Mouse (Mus musculus) hindbrain, embryonic 12.5 days (tissue): ENCODE measurements around the gene Rassf1. TPM values are rescaled to one million over a fixed set of nuclear protein-coding genes. Genes with fewer than 3 reads are reported as not detected.

Source experiments
- ATAC-seq: fragments of 200-750 bp; cut with Nextera tagmentation; 2 replicates; pipeline ENCODE4 v1.8.0; 2017; ENCODE audit warnings: moderate TSS enrichment; ENCODE audit not compliant: low FRiP score
- H3K27ac ChIP-seq: fragments of 300-500 bp; sonication (generic); 2 replicates; pipeline ENCODE4 v1.5.1; 2016; ENCODE audit warnings: mild to moderate bottlenecking
- H3K27me3 ChIP-seq: fragments of 300-500 bp; sonication (generic); 2 replicates; pipeline ENCODE4 v1.6.1; 2016; ENCODE audit warnings: mild to moderate bottlenecking
- H3K36me3 ChIP-seq: fragments of 300-500 bp; sonication (generic); 2 replicates; pipeline ENCODE4 v1.6.1; 2016; ENCODE audit warnings: mild to moderate bottlenecking
- H3K4me1 ChIP-seq: fragments of 300-500 bp; sonication (generic); 2 replicates; pipeline ENCODE4 v1.6.1; 2016
- H3K4me2 ChIP-seq: fragments of 300-500 bp; sonication (generic); replicated peaks from 2 replicates; pipeline ENCODE4 v1.6.1; 2016; ENCODE audit warnings: mild to moderate bottlenecking
- H3K4me3 ChIP-seq: fragments of 300-500 bp; sonication (generic); 2 replicates; pipeline ENCODE4 v1.5.1; 2016; ENCODE audit warnings: mild to moderate bottlenecking
- H3K9ac ChIP-seq: fragments of 300-500 bp; sonication (generic); 2 replicates; pipeline ENCODE4 v1.6.1; 2016; ENCODE audit warnings: mild to moderate bottlenecking, moderate library complexity
- H3K9me3 ChIP-seq: fragments of 300-500 bp; sonication (generic); replicated peaks from 2 replicates; pipeline ENCODE4 v1.6.1; 2016; ENCODE audit warnings: mild to moderate bottlenecking
- WGBS: fragments of 180-500 bp; shearing (Covaris S2); methylation state at CpG from one replicate; pipeline ENCODE4 v1.1.7; 2016; 5-methylcytosine and 5-hydroxymethylcytosine counted together
- polyA plus RNA-seq: library from polyadenylated mRNA; unstranded; fragments of >200 nt; fragmentation: Nextera tagmentation; extraction: Ambion mirVana; gene quantifications from 2 replicates; pipeline ENCODE4 v1.2.1, GENCODE M21; 2016

Rassf1 gene
- polyA plus RNA-seq, 1 experiment from 2014 or later, result 39.9 TPM

DNA sequence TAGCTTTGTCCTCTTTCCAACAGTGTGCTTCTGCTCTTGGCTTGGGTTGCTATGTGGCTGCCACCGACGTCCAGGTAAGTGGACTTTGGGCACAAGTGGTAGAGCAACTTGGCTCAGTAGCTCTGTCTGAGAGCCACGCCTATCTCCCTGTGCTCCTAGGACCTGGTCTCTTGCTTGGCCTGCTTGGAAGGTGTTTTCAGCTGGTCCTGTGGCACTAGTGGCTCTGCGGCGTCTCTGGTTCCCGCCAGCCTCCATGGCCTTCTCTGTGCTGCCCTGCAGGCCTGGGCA, 39.4 kb downstream of the Rassf1 start:
- no peak for ATAC-seq
- Histone ChIP-seq H3K4me1 (peaks cover 13% of the 10 kb centered on the region), H3K4me3 (no peak overlapping the region), H3K9me3 (no peaks in the 10 kb centered on the region), H3K9ac (no peak overlapping the region), H3K27me3 (no peaks in the 10 kb centered on the region), H3K27ac (no peak overlapping the region), H3K4me2 (no peak overlapping the region), H3K36me3 (peaks cover 41% of the 10 kb centered on the region)
- WGBS, result 94% methylated on average over 6 of the region's 6 CpGs

DNA sequence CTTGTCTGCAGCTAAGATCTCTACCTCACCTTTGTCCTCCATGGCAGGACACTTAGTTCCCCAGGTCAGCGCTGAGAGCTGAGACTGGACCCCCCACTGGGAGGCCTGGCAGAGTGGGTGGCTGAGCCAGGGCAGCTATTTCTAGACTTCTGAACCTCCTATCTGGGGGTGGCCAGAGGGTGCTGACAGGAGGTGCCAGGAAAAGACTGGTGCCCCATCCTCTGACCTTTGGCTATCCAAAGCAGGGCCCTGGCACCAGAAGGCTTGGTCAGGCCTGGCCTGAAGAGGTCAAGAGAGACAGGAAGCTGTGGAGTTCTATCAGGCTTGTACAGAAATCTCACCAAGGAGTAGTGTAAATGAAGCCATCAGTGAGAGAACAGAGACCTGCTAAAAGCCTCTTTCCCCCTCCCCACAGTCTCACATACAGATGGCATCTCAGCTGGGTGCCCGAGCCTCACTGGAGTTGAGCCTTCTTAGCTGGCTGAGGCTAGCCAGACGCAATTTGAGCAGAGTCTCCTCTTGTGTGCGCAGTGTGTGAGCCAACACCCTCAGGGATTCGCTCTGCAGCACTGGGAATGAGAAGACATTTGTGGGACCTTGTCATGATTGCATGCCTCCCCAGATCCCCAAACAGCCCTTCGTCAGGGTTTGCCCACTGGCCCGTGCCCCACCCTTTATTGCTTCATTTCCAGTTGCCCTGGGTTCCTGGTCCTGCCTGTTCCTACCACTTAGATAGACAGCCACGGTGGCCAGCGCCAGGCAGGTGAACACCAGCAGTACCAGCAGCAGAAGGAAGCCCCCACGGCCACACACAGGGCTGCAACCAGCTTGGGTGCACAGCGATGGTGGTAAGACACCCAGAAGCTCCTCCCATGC, 42.0 kb downstream of the Rassf1 start:
- Histone ChIP-seq H3K9me3 (no peaks in the 10 kb centered on the region), H3K27ac (no peak overlapping the region), H3K27me3 (no peaks in the 10 kb centered on the region; the same call in 1 of the 2 replicates), H3K4me1 (peaks cover 8% of the 10 kb centered on the region), H3K36me3 (peaks cover 41% of the 10 kb centered on the region), H3K4me3 (no peak overlapping the region), H3K4me2 (no peak overlapping the region), H3K9ac (no peak overlapping the region)
- ATAC-seq, result no peak
- 81% methylated on average over 11 of the region's 11 CpGs for WGBS

DNA sequence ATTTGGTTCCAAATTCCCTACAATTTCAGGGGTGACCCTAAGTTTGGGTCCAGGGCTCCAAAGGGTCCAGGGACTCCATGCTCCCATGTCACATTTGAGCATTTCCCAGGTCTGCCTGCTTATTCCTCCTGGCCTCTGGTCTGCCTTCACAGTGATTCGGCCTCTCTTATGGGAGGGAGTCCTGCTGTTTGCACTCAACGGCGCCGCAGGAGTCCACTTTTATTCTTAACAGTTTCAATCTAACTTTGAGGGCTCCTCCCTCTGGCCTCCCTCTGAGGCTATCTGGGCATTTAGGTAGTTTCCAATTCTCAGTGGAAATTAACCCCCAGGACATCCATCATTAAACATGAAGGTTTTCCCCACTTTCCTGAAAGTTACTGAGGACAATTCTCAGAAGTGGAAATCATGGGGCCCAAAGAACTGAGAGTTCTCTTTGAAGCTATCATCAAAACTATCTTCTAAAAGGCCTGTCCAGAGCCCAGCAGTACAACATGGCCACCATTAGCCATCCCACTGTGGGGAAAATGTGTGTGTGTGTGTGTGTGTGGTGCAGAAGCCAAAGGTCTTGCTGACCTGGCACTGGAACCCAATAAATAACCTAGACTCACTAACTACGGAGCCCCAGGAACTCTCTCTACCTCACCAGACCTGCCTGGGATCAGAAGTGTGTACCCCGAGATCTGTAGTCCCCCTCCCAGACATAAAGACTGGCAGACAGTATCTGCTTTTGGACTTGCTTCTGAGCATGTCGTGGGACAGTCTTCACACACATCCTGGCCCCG, 43.1 kb downstream of the Rassf1 start:
- 74% methylated on average over 8 of the region's 8 CpGs for WGBS
- no peaks in the 10 kb centered on the region for H3K4me1 ChIP-seq
- no peaks in the 10 kb centered on the region for H3K9me3 ChIP-seq
- H3K4me2 ChIP-seq, result no peak overlapping the region
- no peak overlapping the region for H3K9ac ChIP-seq
- no peak for ATAC-seq
- peaks cover 41% of the 10 kb centered on the region for H3K36me3 ChIP-seq
- H3K27me3 ChIP-seq, result no peaks in the 10 kb centered on the region; the same call in 1 of the 2 replicates
- no peak overlapping the region for H3K4me3 ChIP-seq
- H3K27ac ChIP-seq, result no peak overlapping the region

DNA sequence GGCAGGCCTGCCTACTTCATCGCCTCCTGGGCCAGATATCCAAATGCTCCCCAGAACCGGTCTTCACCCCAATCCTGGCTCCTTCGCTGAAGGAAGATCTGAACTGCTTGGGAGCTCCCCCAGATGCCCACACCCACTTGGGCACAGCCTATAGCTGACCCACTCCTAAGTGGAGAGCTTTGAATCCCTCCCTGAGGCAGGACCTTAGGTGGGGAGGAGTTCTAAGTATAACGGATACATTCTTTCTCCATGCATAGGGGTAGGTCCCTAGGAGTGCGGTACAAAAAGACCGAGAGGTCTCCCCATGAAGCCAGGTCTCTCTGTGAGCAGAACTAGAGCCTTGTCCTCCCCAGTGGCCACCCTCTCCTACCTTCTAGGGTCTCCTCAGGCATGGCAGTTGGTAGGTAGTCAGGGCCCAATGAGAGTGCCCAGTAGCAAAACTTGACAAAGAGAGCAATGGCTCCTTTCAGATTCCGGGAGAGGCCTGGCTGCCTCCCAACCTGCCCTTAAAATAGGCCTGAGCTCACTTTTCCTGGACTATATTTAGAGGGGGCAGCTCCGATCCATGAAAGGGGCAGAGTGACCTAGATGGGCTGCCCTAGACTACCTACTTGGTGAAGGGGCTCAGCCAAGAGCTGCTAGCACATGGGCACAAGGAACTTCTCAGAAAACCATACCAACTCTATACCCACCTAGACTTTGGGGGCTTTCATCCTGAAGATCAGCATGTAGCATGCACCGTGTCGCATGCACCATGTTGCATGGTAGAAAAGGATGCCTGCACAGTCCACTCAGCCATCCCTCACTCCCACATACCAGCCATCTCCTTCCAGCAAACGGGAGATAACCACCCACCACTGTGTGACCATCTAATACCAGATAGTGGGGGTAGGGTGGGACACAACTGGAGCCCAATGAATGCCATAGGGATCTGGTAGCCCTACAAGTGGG, 45.5 kb downstream of the Rassf1 start:
- WGBS, result 88% methylated on average over 11 of the region's 11 CpGs
- no peak overlapping the region for H3K9ac ChIP-seq
- no peaks in the 10 kb centered on the region for H3K9me3 ChIP-seq
- no peak overlapping the region for H3K27ac ChIP-seq
- peaks cover 4% of the 10 kb centered on the region; the same call in 1 of the 2 replicates for H3K27me3 ChIP-seq
- no peak for ATAC-seq
- H3K36me3 ChIP-seq, result peaks cover 19% of the 10 kb centered on the region
- no peaks in the 10 kb centered on the region for H3K4me1 ChIP-seq
- H3K4me2 ChIP-seq, result no peak overlapping the region
- H3K4me3 ChIP-seq, result no peak overlapping the region

DNA sequence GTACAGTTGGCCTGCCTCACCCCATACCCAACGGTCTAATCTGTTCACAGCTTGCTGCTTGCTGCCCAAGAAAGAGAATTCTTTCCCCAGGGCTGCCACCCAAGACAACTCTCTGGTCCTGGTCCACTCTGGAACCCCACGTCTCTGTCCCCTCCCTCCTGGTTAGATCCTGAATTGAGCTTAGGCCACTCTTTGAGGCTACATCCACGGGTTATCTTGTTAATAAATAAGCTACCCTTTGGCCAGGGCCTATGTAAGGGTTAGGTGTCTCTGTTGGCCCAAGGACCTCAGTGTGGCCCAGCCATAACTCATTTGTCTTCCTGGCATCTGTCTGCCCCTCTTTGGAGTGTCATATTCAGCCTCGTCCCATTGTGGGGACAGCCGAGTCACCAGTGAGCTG, 47.0 kb downstream of the Rassf1 start:
- Histone ChIP-seq H3K4me3 (no peak overlapping the region), H3K27me3 (peaks cover 4% of the 10 kb centered on the region; the same call in 1 of the 2 replicates), H3K4me1 (peaks cover 8% of the 10 kb centered on the region; the same call in 1 of the 2 replicates), H3K9ac (no peak overlapping the region), H3K36me3 (peaks cover 4% of the 10 kb centered on the region), H3K4me2 (no peak overlapping the region), H3K9me3 (no peaks in the 10 kb centered on the region), H3K27ac (no peak overlapping the region)
- ATAC-seq, result no peak
- 82% methylated on average over 5 of the region's 5 CpGs for WGBS

GRCm38 (mm10) chr9:107599433-107599832, 48.1 kb downstream of the Rassf1 start:
- no peaks in the 10 kb centered on the region; the same call in 1 of the 2 replicates for H3K36me3 ChIP-seq
- no peak overlapping the region for H3K4me3 ChIP-seq
- H3K27ac ChIP-seq, result no peak overlapping the region
- no peak overlapping the region for H3K4me2 ChIP-seq
- no peaks in the 10 kb centered on the region for H3K9me3 ChIP-seq
- H3K9ac ChIP-seq, result no peak overlapping the region
- WGBS, result 89% methylated on average over 9 of the region's 9 CpGs
- no peak for ATAC-seq
- peaks cover 13% of the 10 kb centered on the region for H3K4me1 ChIP-seq
- H3K27me3 ChIP-seq, result peaks cover 4% of the 10 kb centered on the region; the same call in 1 of the 2 replicates

DNA sequence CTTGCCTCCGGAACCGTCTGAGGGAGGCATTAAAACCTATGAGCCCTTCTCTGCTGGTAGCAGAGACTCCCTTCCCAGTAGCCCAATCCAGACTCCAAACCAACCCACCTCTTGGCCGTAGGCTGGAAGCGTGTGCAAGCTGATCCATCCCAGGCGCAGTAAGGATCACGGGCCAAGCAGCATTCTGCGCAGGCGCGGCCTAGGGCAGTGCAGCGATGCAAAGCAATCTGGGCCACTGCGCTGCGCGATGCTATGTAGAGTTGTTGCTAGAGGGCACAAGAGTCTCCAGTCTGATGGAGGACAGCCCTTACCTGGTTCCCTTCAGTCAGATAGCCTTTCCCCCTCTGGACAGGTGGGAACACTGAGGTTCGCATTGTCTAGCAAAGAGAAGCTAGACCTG, 48.5 kb downstream of the Rassf1 start:
- no peak overlapping the region for H3K4me3 ChIP-seq
- H3K4me2 ChIP-seq, result no peak overlapping the region
- H3K27ac ChIP-seq, result no peak overlapping the region
- H3K9me3 ChIP-seq, result no peaks in the 10 kb centered on the region
- H3K9ac ChIP-seq, result 0 out of 2 replicates have a peak overlapping the region, but pooled peaks have one; percentile 6
- WGBS, result 76% methylated on average over 14 of the region's 14 CpGs
- H3K27me3 ChIP-seq, result peaks cover 4% of the 10 kb centered on the region; the same call in 1 of the 2 replicates
- no peak for ATAC-seq
- H3K36me3 ChIP-seq, result no peaks in the 10 kb centered on the region
- peaks cover 17% of the 10 kb centered on the region for H3K4me1 ChIP-seq

- no peaks in the 10 kb centered on the region for H3K36me3 ChIP-seq
- no peaks in the 10 kb centered on the region for H3K9me3 ChIP-seq
- H3K9ac ChIP-seq, result no peak overlapping the region
- peaks cover 24% of the 10 kb centered on the region for H3K4me1 ChIP-seq
- no peak overlapping the region for H3K4me2 ChIP-seq
- peaks cover 4% of the 10 kb centered on the region; the same call in 1 of the 2 replicates for H3K27me3 ChIP-seq
- H3K27ac ChIP-seq, result no peak overlapping the region
- no peak overlapping the region for H3K4me3 ChIP-seq
- 76% methylated on average over 12 of the region's 12 CpGs for WGBS
- no peak for ATAC-seq
Observed at GRCm38 (mm10) chr9:107600745-107601144, 49.4 kb downstream of the Rassf1 start.

- Histone ChIP-seq H3K9me3 (no peaks in the 10 kb centered on the region), H3K4me1 (peaks cover 25% of the 10 kb centered on the region), H3K4me2 (no peak overlapping the region), H3K36me3 (no peaks in the 10 kb centered on the region), H3K27me3 (peaks cover 4% of the 10 kb centered on the region; the same call in 1 of the 2 replicates), H3K9ac (no peak overlapping the region), H3K4me3 (no peak overlapping the region), H3K27ac (no peak overlapping the region)
- no peak for ATAC-seq
- WGBS, result 89% methylated on average over 11 of the region's 11 CpGs
Observed at GRCm38 (mm10) chr9:107601275-107601674, 49.9 kb downstream of the Rassf1 start.

DNA sequence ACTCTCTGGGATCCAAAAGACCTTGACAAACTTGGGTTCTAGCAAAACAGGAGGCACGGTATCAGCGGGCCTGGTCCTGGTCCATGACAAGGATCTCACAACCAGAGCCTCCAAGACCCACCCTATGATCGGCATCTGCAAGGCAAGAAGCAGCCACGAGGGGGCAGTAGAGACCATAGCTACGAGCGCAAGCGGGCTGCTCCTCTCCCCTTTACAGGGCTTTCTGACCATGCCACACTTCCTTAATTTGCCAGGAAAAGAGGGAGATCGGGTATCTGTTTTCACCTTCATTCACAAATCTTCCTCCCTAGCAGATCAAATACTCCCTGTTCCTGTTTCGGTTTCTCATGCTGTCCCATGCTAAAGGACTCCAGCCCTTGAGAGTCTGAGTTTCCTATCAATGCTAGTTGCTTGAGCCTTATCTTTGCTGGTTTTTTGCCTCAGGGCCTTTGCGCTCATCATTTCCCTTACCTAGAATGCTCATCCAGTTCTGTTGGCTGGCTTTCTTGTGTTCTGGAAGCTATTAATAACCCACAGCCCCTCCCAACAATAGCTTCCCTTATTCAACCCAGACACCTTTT, 50.8 kb downstream of the Rassf1 start:
- H3K27me3 ChIP-seq, result peaks cover 4% of the 10 kb centered on the region; the same call in 1 of the 2 replicates
- WGBS, result 12% methylated on average over 10 of the region's 10 CpGs
- H3K36me3 ChIP-seq, result no peaks in the 10 kb centered on the region
- H3K4me2 ChIP-seq, result no peak overlapping the region
- H3K9me3 ChIP-seq, result no peaks in the 10 kb centered on the region
- ATAC-seq, result peak; percentile 68; the same call in 1 of the 2 replicates
- H3K4me3 ChIP-seq, result no peak overlapping the region
- no peak overlapping the region for H3K9ac ChIP-seq
- peaks cover 33% of the 10 kb centered on the region for H3K4me1 ChIP-seq
- 0 out of 2 replicates have a peak overlapping the region, but pooled peaks have one; percentile 9 for H3K27ac ChIP-seq

- Histone ChIP-seq H3K27ac (no peak overlapping the region), H3K4me1 (peaks cover 44% of the 10 kb centered on the region), H3K27me3 (peaks cover 6% of the 10 kb centered on the region; the same call in 1 of the 2 replicates), H3K36me3 (no peaks in the 10 kb centered on the region), H3K4me3 (no peak overlapping the region), H3K9ac (no peak overlapping the region), H3K4me2 (no peak overlapping the region), H3K9me3 (no peaks in the 10 kb centered on the region)
- WGBS, result 77% methylated on average over 6 of the region's 6 CpGs
- no peak for ATAC-seq
Observed at GRCm38 (mm10) chr9:107603251-107603650, 51.9 kb downstream of the Rassf1 start.
